In the genomic region with DNA sequence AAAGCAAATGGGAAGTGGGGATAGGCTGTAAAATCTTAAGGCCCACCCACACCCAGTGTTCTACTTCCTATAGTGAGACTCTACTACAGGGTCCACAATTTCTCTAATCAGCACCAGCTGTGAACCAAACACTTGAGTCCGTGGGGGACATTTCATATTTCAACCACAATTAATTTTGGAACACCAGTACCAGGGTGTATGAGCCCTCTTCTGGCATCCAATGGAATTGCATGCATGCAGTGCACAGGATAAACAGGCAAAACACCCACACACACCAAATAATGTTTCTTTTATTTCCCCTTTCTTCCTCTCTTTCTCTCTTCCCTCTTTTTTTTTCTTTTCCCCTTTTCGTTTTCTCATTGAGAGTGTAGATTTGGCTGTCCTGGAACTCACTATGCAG, we compare ENCODE assay signal across 8 mouse cellular contexts.
A peak's percentile ranks its signal among the peaks of the same experiment; 100 is the strongest.
DNase-seq lines count a peak whose midpoint lies in the region; ATAC-seq and TF ChIP-seq lines count a peak whose summit lies in the region.
"Had no signal": no experiment of that assay in that cellular context is flagged by ENCODE, and none has a peak within 500 bp of the region (broad histone marks: within the 10 kb centered on the region; RNA-seq: fewer than 3 reads in every experiment).

No protein-coding gene starts in this region.

- H3K9ac ChIP-seq in ES-E14 (ENCODE audit: insufficient read depth, low read depth, low read length, poor library complexity, severe bottlenecking), result no peak overlapping the region
- H3K9ac ChIP-seq: liver, embryonic 13.5 days had no signal

- no peaks in the 10 kb centered on the region for H3K9me3 ChIP-seq in ES-E14 (ENCODE audit: control insufficient read depth, insufficient read depth, low read depth, low read length)
- H3K9me3 ChIP-seq: liver, embryonic 13.5 days had no signal

- in situ Hi-C loops in ES-E14 (cut with MboI; ENCODE audit: low sequenced_read_pairs in 2 of 2, unreplicated experiment in 2 of 2), result no loop called here

- H3K27ac ChIP-seq in ES-E14 (ENCODE audit: insufficient read depth, low read depth, low read length, poor library complexity, severe bottlenecking), result no peak overlapping the region
- H3K27ac ChIP-seq: liver, embryonic 13.5 days had no signal

- H3K4me3 ChIP-seq in ES-E14 (ENCODE audit: insufficient read depth in 1 of 2, low read depth in 1 of 2, low read length in 2 of 2, poor library complexity in 1 of 2, severe bottlenecking in 1 of 2), result no peak overlapping the region
- H3K4me3 ChIP-seq: liver, embryonic 13.5 days had no signal

- 0 out of 4 replicates have a peak, but pooled peaks cover 0 to 2% of the 10 kb centered on the region in 2 experiments for H3K4me1 ChIP-seq in ES-E14 (ENCODE audit: control insufficient read depth in 2 of 2, insufficient read depth in 2 of 2, low read length in 2 of 2, poor library complexity in 1 of 2)
- H3K4me1 ChIP-seq: liver, embryonic 13.5 days had no signal

- ATAC-seq in hematopoietic stem cell, adult 5-6 weeks (replicated peaks in 1 of 2; ENCODE audit: insufficient read depth in 1 of 2, low FRiP score in 2 of 2, low TSS enrichment in 1 of 2, low read depth in 1 of 2, poor library complexity in 2 of 2, severe bottlenecking in 2 of 2), result peak; percentile 27 to 76; a peak in 3 of 4 replicates

- DNase-seq in layer of hippocampus, postnatal 10 days (ENCODE audit: low spot score in 2 of 2), result peak; percentile 27 to 29
- no peak for DNase-seq in layer of hippocampus, adult 9-11 months
- DNase-seq in ES-E14 (ENCODE audit: low read depth, low spot score), result no peak
- peak; percentile 41 to 62 for DNase-seq in adrenal gland, postnatal 36 days
- peak; percentile 26 for DNase-seq in mesoderm, embryonic 11.5 days (ENCODE audit: low read depth, low spot score)
- no peak for DNase-seq in layer of hippocampus, adult 9-10 months (ENCODE audit: low spot score)
- DNase-seq: liver, embryonic 13.5 days had no signal

- H3K36me3 ChIP-seq in ES-E14 (ENCODE audit: control insufficient read depth, insufficient read depth, low read length, poor library complexity, severe bottlenecking), result 0 out of 2 replicates have a peak, but pooled peaks cover 3% of the 10 kb centered on the region
- H3K36me3 ChIP-seq: liver, embryonic 13.5 days had no signal

TF ChIP-seq in ES-E14, 5 proteins besides CTCF, POLR2A, EP300 and RAD21:
- TF ChIP-seq CHD2 (IDR thresholded peaks at IDR 0.05; ENCODE audit: low read depth, low read length) (no peak), ZC3H11A (IDR thresholded peaks at IDR 0.05; ENCODE audit: borderline replicate concordance, low read depth, low read length) (peak; percentile 28; the same call in 1 of the 2 replicates)

Comparison
In these comparisons a context has a peak if more than half of its experiments do, and no peak if none do; other contexts are left out.
1. DNase-seq: peak in layer of hippocampus, postnatal 10 days (2 of 2), adrenal gland, postnatal 36 days (2 of 2) and mesoderm, embryonic 11.5 days (single experiment); none in layer of hippocampus, adult 9-11 months (single experiment), ES-E14 (single experiment) and layer of hippocampus, adult 9-10 months (single experiment).